Comparison of ENCODE assay signal across 8 mouse cellular contexts in genomic region chr2:28205870-28206421, GRCm38 (mm10). TPM values are rescaled to one million over a fixed set of nuclear protein-coding genes. Genes with fewer than 3 reads are reported as not detected.
DNase-seq lines count a peak whose midpoint lies in the region; ATAC-seq and TF ChIP-seq lines count a peak whose summit lies in the region.

No protein-coding gene starts in this region.

- peak overlapping the region; percentile 92 for H3ac ChIP-seq in myocyte (ENCODE audit: control insufficient read depth, insufficient read length)

- WGBS in lung, embryonic 14.5 days = under 1% methylated on average over 50 of the region's 51 CpGs
- under 1% methylated on average over 51 of the region's 51 CpGs for WGBS in heart, embryonic 12.5 days
- under 1% methylated on average over 43 of the region's 51 CpGs for WGBS in limb, embryonic 11.5 days

- H3K4me3 ChIP-seq in lung, embryonic 14.5 days (ENCODE audit: low read depth, low read length) = peak overlapping the region; percentile 59
- peak overlapping the region; percentile 69 for H3K4me3 ChIP-seq in heart, embryonic 12.5 days
- peak overlapping the region; percentile 58 for H3K4me3 ChIP-seq in limb, embryonic 11.5 days (ENCODE audit: low read depth, low read length)
- peak overlapping the region; percentile 36 for H3K4me3 ChIP-seq in myocyte

- H3K4me1 ChIP-seq in lung, embryonic 14.5 days (ENCODE audit: insufficient read depth) = no peaks in the 10 kb centered on the region
- peaks cover 10% of the 10 kb centered on the region for H3K4me1 ChIP-seq in heart, embryonic 12.5 days (replicated peaks)
- H3K4me1 ChIP-seq in limb, embryonic 11.5 days (ENCODE audit: control insufficient read depth, insufficient read depth, low read length) = peaks cover 3% of the 10 kb centered on the region

- H3K27me3 ChIP-seq in lung, embryonic 14.5 days (ENCODE audit: insufficient read depth, low read length) = peaks cover 12% of the 10 kb centered on the region
- H3K27me3 ChIP-seq in heart, embryonic 12.5 days (replicated peaks) = peaks cover 77% of the 10 kb centered on the region
- H3K27me3 ChIP-seq in limb, embryonic 11.5 days (ENCODE audit: control insufficient read depth, insufficient read depth, low read length) = 0 out of 2 replicates have a peak, but pooled peaks cover 3% of the 10 kb centered on the region
- H3K27me3 ChIP-seq in myocyte (ENCODE audit: control insufficient read depth, insufficient read depth, insufficient read length) = peaks cover 9% of the 10 kb centered on the region

- H3K9me3 ChIP-seq in lung, embryonic 14.5 days (ENCODE audit: low read depth, low read length) = no peaks in the 10 kb centered on the region
- H3K9me3 ChIP-seq in heart, embryonic 12.5 days (replicated peaks) = no peaks in the 10 kb centered on the region
- H3K9me3 ChIP-seq in limb, embryonic 11.5 days (ENCODE audit: control insufficient read depth, low read length) = no peaks in the 10 kb centered on the region

- H3K79me2 ChIP-seq in myocyte (ENCODE audit: control insufficient read depth, insufficient read depth) = peaks cover 16% of the 10 kb centered on the region

- peak overlapping the region; percentile 66 for H3K9ac ChIP-seq in lung, embryonic 14.5 days
- peak overlapping the region; percentile 79 for H3K9ac ChIP-seq in heart, embryonic 12.5 days
- peak overlapping the region; percentile 75 for H3K9ac ChIP-seq in limb, embryonic 11.5 days (ENCODE audit: low read length)

- peak; percentile 37 for DNase-seq in lung, embryonic 14.5 days
- DNase-seq in lung, postnatal 25 days (ENCODE audit: low spot score) = no peak
- peak; percentile 58 to 62 for DNase-seq in cerebellum, postnatal 14 days
- peak; percentile 65 for DNase-seq in limb, embryonic 11.5 days (ENCODE audit: low spot score)
- no peak for DNase-seq in left cerebral cortex, adult 9 months (ENCODE audit: low spot score in 2 of 2)
- no peak for DNase-seq in layer of hippocampus, adult 8-10 months (ENCODE audit: low spot score in 2 of 2)

- no peak for TF ChIP-seq CTCF in lung, embryonic 14.5 days (IDR thresholded peaks at IDR 0.05; ENCODE audit: low read depth)

- H3K27ac ChIP-seq in lung, embryonic 14.5 days (ENCODE audit: low read depth) = no peak overlapping the region
- no peak overlapping the region for H3K27ac ChIP-seq in heart, embryonic 12.5 days (ENCODE audit: poor library complexity, severe bottlenecking)
- no peak overlapping the region for H3K27ac ChIP-seq in limb, embryonic 11.5 days (replicated peaks; ENCODE audit: low read depth, low read length)

- no peaks in the 10 kb centered on the region for H3K36me3 ChIP-seq in lung, embryonic 14.5 days (ENCODE audit: insufficient read depth)
- no peaks in the 10 kb centered on the region for H3K36me3 ChIP-seq in heart, embryonic 12.5 days
- H3K36me3 ChIP-seq in limb, embryonic 11.5 days (ENCODE audit: control insufficient read depth, insufficient read depth, low read length) = no peaks in the 10 kb centered on the region
- no peaks in the 10 kb centered on the region for H3K36me3 ChIP-seq in myocyte (ENCODE audit: control insufficient read depth, insufficient read depth)

- H3K4me2 ChIP-seq in lung, embryonic 14.5 days = peak overlapping the region; percentile 98
- H3K4me2 ChIP-seq in heart, embryonic 12.5 days = peak overlapping the region; percentile 95
- peak overlapping the region; percentile 98 for H3K4me2 ChIP-seq in limb, embryonic 11.5 days (ENCODE audit: low read depth, severe bottlenecking)
- peak overlapping the region; percentile 90 for H3K4me2 ChIP-seq in myocyte (ENCODE audit: low read depth)

- peak; percentile 37; the same call in 1 of the 2 replicates for ATAC-seq in lung, embryonic 14.5 days (ENCODE audit: insufficient read depth)
- peak; percentile 19; the same call in 1 of the 2 replicates for ATAC-seq in heart, embryonic 12.5 days (ENCODE audit: insufficient number of reproducible peaks, low FRiP score)
- ATAC-seq in limb, embryonic 11.5 days (ENCODE audit: insufficient number of reproducible peaks, low FRiP score, low TSS enrichment, low read depth) = 0 out of 2 replicates have a peak, but pooled peaks have one; percentile 10

- TF ChIP-seq POLR2A in myocyte (IDR thresholded peaks at IDR 0.05; ENCODE audit: insufficient read length, low read depth) = no peak

TF ChIP-seq in myocyte, 11 proteins besides CTCF, POLR2A, EP300 and RAD21:
- TF ChIP-seq MYOD1 (IDR thresholded peaks at IDR 0.05; ENCODE audit: control insufficient read depth in 1 of 3, insufficient read length in 2 of 3, low read depth in 2 of 3) (no peak), E2F4 (IDR thresholded peaks at IDR 0.05; ENCODE audit: insufficient read depth) (no peak), TCF12 (IDR thresholded peaks at IDR 0.05; ENCODE audit: insufficient read depth, poor library complexity, severe bottlenecking) (no peak), USF1 (IDR thresholded peaks at IDR 0.05; ENCODE audit: low read depth) (no peak), TCF3 (IDR thresholded peaks at IDR 0.05; ENCODE audit: insufficient read length, low read depth) (no peak), SRF (IDR thresholded peaks at IDR 0.05; ENCODE audit: control insufficient read depth, insufficient read length, low read depth) (no peak), CEBPB (IDR thresholded peaks at IDR 0.05; ENCODE audit: insufficient read depth, poor library complexity, severe bottlenecking) (no peak)

RNA-seq across cellular contexts. Expression of gene Olfm1, which starts 13.2 kb away (rescaled TPM):
- 14.4 and 16.1 TPM in 2 replicates for polyA plus RNA-seq in lung, embryonic 14.5 days (2014; fragmentation: Nextera tagmentation; extraction: Ambion mirVana)
- 6.1 and 6.2 TPM in 2 replicates for polyA plus RNA-seq in heart, embryonic 12.5 days (2016; fragmentation: Nextera tagmentation; extraction: Ambion mirVana)
- 15.9 and 19.3 TPM in 2 replicates for polyA plus RNA-seq in limb, embryonic 11.5 days (2014; fragmentation: Nextera tagmentation; extraction: Ambion mirVana)
- polyA plus RNA-seq in myocyte (2012; fragmentation: generic; extraction: Trizol) = 57.5 TPM
- 1,000 to 10,000 TPM; 1,310 to 1,340 (median 1,317) TPM for total RNA-seq in layer of hippocampus, adult 8-10 months (2022)

Comparison
In these comparisons a context has a peak if more than half of its experiments do, and no peak if none do; other contexts are left out.
1. DNase-seq: peak in lung, embryonic 14.5 days (single experiment), cerebellum, postnatal 14 days (2 of 2) and limb, embryonic 11.5 days (single experiment); none in lung, postnatal 25 days (single experiment), left cerebral cortex, adult 9 months (0 of 2) and layer of hippocampus, adult 8-10 months (0 of 2).
2. Peak in every context shown above with its lines, with median percentiles within 50 percentile points of each other: ATAC-seq, H3K4me2 ChIP-seq, H3K4me3 ChIP-seq and H3K9ac ChIP-seq.